Mouse (Mus musculus) bone marrow macrophage, adult 2 months (primary cell): Measurements from ENCODE around the gene Fzd4. TPM values are rescaled to one million over a fixed set of nuclear protein-coding genes. Genes with fewer than 3 reads are reported as not detected.

Source experiments
- H3K27ac ChIP-seq: 2 replicates; pipeline ENCODE4 v1.5.1; 2012; ENCODE audit warnings: low read depth, low read length; ENCODE audit not compliant: insufficient read depth
- H3K4me1 ChIP-seq: 2 replicates; pipeline ENCODE4 v1.6.1; 2012; ENCODE audit warnings: low read length; ENCODE audit not compliant: control insufficient read depth, insufficient read depth
- H3K4me3 ChIP-seq: 2 replicates; pipeline ENCODE4 v1.5.1; 2012; ENCODE audit warnings: mild to moderate bottlenecking, low read length, moderate library complexity; ENCODE audit not compliant: insufficient read depth
- CTCF ChIP-seq: IDR thresholded peaks from 2 replicates; pipeline ENCODE4 v1.5.1; 2012; ENCODE audit warnings: low read depth, mild to moderate bottlenecking, low read length, moderate library complexity
- POLR2A ChIP-seq: IDR thresholded peaks from 2 replicates; pipeline ENCODE4 v1.6.1; 2012; ENCODE audit warnings: mild to moderate bottlenecking, low read depth, low read length, borderline replicate concordance
- polyA plus RNA-seq: library from polyadenylated mRNA; stranded (reverse); fragments of >200 nt; gene quantifications from 2 replicates; pipeline ENCODE4 v1.2.4, GENCODE M21; 2012; ENCODE audit not compliant: missing spikeins, insufficient read depth, insufficient read length

Fzd4 gene
- polyA plus RNA-seq, 1 experiment = 0.19 TPM

GRCm38 (mm10) chr7:89380935-89381705, 23.0 kb upstream of the Fzd4 start:
- Histone ChIP-seq H3K4me3 (no peak overlapping the region), H3K27ac (no peak overlapping the region), H3K4me1 (no peaks in the 10 kb centered on the region)
- no peak for TF ChIP-seq CTCF
- TF ChIP-seq POLR2A = no peak

GRCm38 (mm10) chr7:89382892-89383291, 21.3 kb upstream of the Fzd4 start:
- H3K27ac ChIP-seq = no peak overlapping the region
- no peak for TF ChIP-seq POLR2A
- TF ChIP-seq CTCF = no peak
- H3K4me3 ChIP-seq = no peak overlapping the region
- H3K4me1 ChIP-seq = no peaks in the 10 kb centered on the region

GRCm38 (mm10) chr7:89388981-89389380, 15.2 kb upstream of the Fzd4 start:
- no peak for TF ChIP-seq POLR2A
- no peak for TF ChIP-seq CTCF
- Histone ChIP-seq H3K4me3 (no peak overlapping the region), H3K27ac (no peak overlapping the region), H3K4me1 (no peaks in the 10 kb centered on the region)

GRCm38 (mm10) chr7:89390660-89391059, 13.5 kb upstream of the Fzd4 start:
- no peak overlapping the region for H3K27ac ChIP-seq
- no peak for TF ChIP-seq POLR2A
- no peak for TF ChIP-seq CTCF
- H3K4me1 ChIP-seq = no peaks in the 10 kb centered on the region
- H3K4me3 ChIP-seq = no peak overlapping the region

- no peak for TF ChIP-seq POLR2A
- no peak for TF ChIP-seq CTCF
- Histone ChIP-seq H3K4me1 (peaks cover 4% of the 10 kb centered on the region), H3K27ac (no peak overlapping the region), H3K4me3 (no peak overlapping the region)
Measured at GRCm38 (mm10) chr7:89391281-89391680, 12.9 kb upstream of the Fzd4 start.

GRCm38 (mm10) chr7:89391831-89392230, 12.3 kb upstream of the Fzd4 start:
- TF ChIP-seq CTCF (no peak), POLR2A (no peak)
- no peak overlapping the region for H3K27ac ChIP-seq
- no peak overlapping the region for H3K4me3 ChIP-seq

GRCm38 (mm10) chr7:89392388-89392787, 11.8 kb upstream of the Fzd4 start:
- TF ChIP-seq POLR2A (no peak), CTCF (no peak)
- Histone ChIP-seq H3K27ac (no peak overlapping the region), H3K4me1 (peaks cover 4% of the 10 kb centered on the region), H3K4me3 (no peak overlapping the region)

More at GRCm38 (mm10) chr7:89391831-89392230, 12.3 kb upstream of the Fzd4 start:
- peaks cover 4% of the 10 kb centered on the region for H3K4me1 ChIP-seq

- no peak overlapping the region for H3K4me3 ChIP-seq
- TF ChIP-seq CTCF (no peak), POLR2A (no peak)
- no peak overlapping the region for H3K27ac ChIP-seq
- peaks cover 4% of the 10 kb centered on the region for H3K4me1 ChIP-seq
Measured at GRCm38 (mm10) chr7:89392825-89393224, 11.3 kb upstream of the Fzd4 start.

- no peak overlapping the region for H3K27ac ChIP-seq
- no peak for TF ChIP-seq CTCF
- TF ChIP-seq POLR2A = no peak
- no peak overlapping the region for H3K4me3 ChIP-seq
- H3K4me1 ChIP-seq = peaks cover 4% of the 10 kb centered on the region
Measured at GRCm38 (mm10) chr7:89395399-89395798, 8.8 kb upstream of the Fzd4 start.

- TF ChIP-seq CTCF (no peak), POLR2A (no peak)
- H3K4me3 ChIP-seq = no peak overlapping the region
- H3K4me1 ChIP-seq = peaks cover 4% of the 10 kb centered on the region
- no peak overlapping the region for H3K27ac ChIP-seq
Measured at GRCm38 (mm10) chr7:89396386-89396785, 7.8 kb upstream of the Fzd4 start.
